Mouse (Mus musculus): ENCODE results near the gene Kdm2b. TPM values are rescaled to one million over a fixed set of nuclear protein-coding genes. Genes with fewer than 3 reads are reported as not detected.

The Kdm2b gene
- 78.7 TPM for polyA plus RNA-seq (2017; shearing (Covaris generic))

GRCm38 (mm10) chr5:122989551-122990330, at the start of gene Kdm2b:
TSS of gene Kdm2b (minus strand) at chr5:122989823.

DNA sequence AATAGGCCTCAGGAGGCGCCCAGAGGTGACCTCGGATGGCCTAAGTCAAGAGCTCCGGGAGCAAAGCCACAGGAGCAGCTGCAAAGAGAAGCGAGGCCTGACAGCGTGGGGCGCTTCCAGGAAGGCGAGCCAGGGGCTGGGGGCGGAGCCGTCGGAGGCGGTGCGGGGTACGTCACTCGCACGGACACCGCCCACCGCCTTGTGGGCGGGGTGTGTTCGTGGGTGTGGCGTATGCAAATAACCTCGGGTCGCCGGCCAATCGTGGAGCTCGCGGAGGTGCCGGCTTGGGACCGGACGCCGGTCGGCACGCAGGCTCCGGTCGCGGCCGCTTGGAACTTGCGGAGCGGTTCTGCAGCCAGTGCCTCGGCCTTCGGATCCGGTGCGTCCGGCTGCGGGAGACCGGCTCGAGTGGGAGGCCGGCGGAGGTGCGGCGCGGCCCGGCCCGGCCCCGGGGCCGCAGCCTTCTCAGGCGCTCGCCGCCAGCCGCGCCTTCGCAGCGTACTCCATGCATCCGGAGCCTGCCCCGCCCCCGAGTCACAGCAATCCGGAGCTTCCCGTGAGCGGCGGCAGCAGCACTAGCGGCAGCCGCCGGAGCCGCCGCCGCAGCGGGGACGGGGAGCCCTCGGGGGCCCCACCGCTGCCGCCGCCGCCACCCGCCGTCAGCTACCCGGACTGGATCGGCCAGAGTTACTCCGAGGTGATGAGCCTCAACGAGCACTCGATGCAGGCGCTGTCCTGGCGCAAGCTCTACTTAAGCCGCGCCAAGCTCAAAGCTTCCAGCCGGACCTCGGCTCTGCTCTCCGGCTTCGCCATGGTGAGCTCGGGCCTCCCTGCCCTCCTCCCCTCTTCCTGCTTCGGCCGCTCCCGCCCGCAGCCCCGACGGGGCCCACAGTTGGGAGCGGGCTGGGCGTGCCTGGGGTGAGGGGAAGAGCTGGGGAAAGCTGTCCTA, 25.4 kb upstream of the Kdm2b start, which contains the start of gene Orai1:
TSS of gene Orai1 (plus strand) at position 322 of the 949 bp plus-strand sequence.

GRCm38 (mm10) chr5:122849521-122850318, 139.9 kb downstream of the Kdm2b start, which contains the start of gene Rnf34:
TSS of gene Rnf34 (plus strand) at chr5:122850048.

DNA sequence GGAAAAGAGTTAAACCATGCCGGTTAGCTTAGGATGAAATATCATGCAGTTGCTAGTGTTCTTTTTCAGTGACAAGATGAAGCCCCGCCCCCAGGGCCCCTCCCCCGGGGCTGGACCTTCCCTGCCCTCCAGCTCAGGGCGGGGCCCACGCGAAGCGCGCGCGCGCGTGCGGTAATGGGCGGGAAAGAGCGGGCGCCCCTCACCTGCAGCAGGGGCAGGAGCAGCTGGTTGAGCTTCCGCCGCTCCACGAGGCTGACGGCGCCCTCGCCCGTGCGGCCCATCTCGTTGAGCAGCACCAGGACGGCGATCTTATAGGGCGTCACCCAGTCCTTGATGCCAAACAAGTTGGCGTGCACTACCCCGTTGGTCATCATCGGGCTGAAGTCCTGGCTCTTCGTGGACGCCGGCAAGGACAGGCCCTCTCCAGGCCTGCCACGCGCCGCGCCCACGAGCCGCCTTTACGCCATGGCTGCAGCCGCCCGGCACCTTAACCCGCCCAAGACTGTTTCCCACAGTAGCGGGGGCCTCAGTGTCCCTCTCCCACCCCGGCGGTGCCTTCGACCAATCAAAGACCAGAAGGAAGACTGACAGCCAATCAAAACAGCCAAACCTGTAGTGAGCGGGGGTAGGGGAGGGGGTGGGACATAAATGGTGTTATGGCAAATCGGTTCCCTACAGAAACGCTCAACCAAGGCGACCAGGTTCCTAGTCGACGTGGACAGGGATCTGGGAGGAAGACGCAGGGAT, 168.7 kb downstream of the Kdm2b start, which contains the start of gene Anapc5:
TSS of gene Anapc5 (minus strand) at position 563 of the 747 bp plus-strand sequence.

Other genes with a start within 250 kb of the Kdm2b start
- gene Camkk2, start 210.4 kb downstream of the Kdm2b start, polyA plus RNA-seq (2017; shearing (Covaris generic)) = 26.1 TPM
- gene Anapc5, start 168.5 kb downstream of the Kdm2b start, polyA plus RNA-seq (2017; shearing (Covaris generic)) = 349 TPM
- 26.3 TPM for gene Rnf34, start 139.8 kb downstream of the Kdm2b start, polyA plus RNA-seq (2017; shearing (Covaris generic))
- 259 TPM for gene Orai1, start 25.3 kb upstream of the Kdm2b start, polyA plus RNA-seq (2017; shearing (Covaris generic))
- not detected for gene Morn3, start 57.2 kb upstream of the Kdm2b start, polyA plus RNA-seq (2017; shearing (Covaris generic))
- gene Tmem120b, start 78.6 kb upstream of the Kdm2b start, polyA plus RNA-seq (2017; shearing (Covaris generic)) = 13.2 TPM
- 81.7 TPM for gene Rhof, start 142.9 kb upstream of the Kdm2b start, polyA plus RNA-seq (2017; shearing (Covaris generic))
- gene Setd1b, start 152.4 kb upstream of the Kdm2b start, polyA plus RNA-seq (2017; shearing (Covaris generic)) = 12.1 TPM
- 47.3 TPM for gene Psmd9, start 179.6 kb upstream of the Kdm2b start, polyA plus RNA-seq (2017; shearing (Covaris generic))
- not detected for gene Hpd, start 192.9 kb upstream of the Kdm2b start, polyA plus RNA-seq (2017; shearing (Covaris generic))

Data from naive thymus-derived CD4-positive, alpha-beta T cell, adult 5 months (primary cell).